Mouse (Mus musculus) heart, adult 11 months (tissue): ENCODE results near the gene Ppcdc.
"Not testable (repeated sequence)": the region's sequence is repeated elsewhere in the genome, so short reads cannot be mapped to it uniquely, and the experiment has no call there.

ENCODE experiments used
- DNase-seq: peaks from one replicate; pipeline ENCODE4 v3.0.0; 2022

The Ppcdc gene

DNA sequence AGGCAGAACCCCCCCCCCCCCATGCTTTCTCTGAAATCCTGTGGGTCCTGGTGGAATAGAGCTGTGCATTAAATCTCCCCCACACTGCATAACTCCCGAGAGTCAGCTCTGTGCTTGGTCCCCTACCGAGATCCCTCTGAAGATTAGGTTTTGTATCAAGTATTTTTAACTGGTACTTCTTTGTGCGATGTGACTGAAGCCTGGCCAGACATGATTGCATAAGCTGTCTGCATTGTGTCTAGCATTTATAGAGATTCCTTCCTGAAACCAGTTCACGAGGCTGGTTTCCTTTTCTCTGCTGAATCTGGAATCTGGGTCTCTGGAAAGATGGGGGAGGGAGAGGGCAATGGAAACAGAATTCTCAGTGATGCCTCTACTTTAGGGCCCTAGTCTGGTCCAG, 11.5 kb downstream of the Ppcdc start:
- no peak for DNase-seq

DNA sequence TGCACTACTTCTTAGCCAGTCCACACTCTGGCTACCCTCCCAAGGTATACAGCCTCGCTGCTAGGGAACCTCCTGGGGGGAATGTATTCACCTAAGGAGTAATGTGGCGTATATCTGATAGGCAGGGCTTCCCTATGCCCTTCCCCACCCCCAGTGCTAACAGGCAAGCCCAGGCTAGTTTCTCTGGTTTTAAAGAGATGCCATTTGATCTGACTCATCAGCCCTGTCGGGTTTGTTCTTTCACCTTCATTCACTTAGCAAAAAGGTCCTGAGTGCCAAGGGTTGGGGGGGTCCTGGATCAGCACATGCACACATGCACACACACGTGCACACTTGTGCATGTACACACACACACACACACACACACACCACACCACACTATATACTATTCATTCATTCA, 12.0 kb downstream of the Ppcdc start:
- DNase-seq, result no peak

DNA sequence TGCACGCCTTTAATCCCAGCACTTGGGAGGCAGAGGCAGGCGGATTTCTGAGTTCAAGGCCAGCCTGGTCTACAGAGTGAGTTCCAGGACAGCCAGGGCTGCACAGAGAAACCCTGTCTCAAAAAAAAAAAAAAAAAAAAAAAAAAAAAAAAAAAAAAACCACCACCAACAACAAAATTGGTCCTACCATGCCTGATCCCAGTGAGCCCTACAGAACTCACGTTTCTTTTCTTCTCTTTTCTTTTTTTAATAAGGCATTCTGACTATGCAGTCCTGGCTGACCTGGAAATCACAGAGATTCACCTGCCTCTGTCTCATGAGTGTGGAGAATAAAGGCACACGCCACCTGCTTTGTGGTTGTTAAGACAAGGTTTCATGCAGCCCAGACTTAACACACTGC, 12.8 kb downstream of the Ppcdc start:
- not testable (repeated sequence) for DNase-seq

DNA sequence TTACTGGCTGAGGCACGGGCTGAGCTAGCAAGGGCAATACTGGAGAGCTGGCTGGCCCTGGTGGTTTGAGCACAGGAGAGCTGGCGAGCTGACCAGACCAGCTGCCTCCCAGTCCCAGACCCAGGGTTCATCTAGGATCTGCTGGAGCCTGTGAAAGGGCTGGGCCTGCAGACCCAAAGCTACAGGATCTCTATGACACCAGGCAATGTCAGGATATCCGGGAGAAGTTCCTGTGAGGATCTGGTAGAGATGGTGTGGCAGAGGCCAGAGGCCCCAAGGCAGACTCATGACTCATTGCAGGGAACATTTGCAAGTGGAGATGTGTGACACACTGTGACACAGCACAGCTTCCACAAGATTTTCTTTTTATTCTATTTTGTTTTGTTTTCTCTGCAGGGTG, 14.8 kb downstream of the Ppcdc start:
- DNase-seq, result peak; percentile 96

DNA sequence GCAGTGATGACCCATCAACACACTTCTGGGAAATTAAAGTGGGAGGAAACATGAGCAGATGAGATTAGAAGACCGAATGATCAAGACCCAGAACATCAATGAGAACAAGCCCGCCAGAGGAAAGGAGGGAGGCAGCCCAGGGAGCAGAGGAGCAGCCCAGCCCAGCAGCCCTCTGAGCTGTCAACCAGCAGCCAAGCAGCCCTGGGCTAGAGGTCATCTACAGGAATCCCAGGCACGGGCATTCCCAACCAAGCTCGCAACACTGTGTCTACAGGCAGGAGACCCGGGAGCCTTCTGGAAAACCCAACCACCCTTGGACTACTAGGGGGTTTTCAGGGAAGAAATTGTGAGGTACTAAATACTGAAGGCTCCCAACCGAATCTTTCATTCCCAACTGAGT, 15.9 kb downstream of the Ppcdc start:
- no peak for DNase-seq

DNA sequence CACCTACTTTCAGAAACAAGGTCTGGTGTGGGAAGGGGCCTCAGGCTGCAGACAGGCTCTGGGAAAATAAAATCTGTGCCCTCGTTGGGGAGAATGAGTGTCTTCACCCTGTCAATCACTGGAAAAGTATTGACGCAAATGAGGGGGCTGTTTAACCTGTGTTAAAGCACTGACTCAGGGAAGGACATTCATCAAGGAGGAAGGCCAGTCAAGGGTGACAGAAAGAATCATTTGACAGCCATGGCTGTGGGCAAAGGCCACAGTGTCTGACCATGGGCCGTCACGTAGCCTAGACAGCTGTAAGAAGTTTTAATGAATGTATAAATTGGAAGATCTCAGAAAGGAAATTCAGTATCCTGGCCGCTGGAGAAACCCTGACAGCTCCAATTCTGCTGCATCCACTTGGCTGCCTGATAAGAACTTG, 18.2 kb downstream of the Ppcdc start:
- no peak for DNase-seq

DNA sequence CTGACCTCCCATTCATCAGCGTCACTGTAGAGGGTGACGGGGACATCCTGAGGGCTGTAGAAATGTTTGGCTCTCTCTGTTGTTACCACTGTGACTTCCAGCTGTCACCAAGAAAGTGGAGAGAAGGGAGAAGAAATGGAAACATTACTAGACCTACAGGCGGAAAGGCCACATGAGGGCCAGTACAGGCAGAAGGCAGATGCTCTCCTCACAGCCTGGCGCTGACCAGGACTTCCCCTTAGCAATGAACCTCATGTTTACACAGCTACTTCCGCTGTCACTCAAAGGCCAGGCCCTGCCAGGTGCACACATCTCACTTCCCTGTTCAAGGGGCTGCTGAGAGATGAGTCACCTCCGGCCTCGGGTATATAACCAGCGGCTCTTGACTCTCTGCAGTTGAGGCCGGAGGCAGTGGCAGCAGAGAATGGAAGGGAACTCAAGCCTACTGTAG, 18.8 kb downstream of the Ppcdc start:
- DNase-seq, result peak; percentile 99

DNA sequence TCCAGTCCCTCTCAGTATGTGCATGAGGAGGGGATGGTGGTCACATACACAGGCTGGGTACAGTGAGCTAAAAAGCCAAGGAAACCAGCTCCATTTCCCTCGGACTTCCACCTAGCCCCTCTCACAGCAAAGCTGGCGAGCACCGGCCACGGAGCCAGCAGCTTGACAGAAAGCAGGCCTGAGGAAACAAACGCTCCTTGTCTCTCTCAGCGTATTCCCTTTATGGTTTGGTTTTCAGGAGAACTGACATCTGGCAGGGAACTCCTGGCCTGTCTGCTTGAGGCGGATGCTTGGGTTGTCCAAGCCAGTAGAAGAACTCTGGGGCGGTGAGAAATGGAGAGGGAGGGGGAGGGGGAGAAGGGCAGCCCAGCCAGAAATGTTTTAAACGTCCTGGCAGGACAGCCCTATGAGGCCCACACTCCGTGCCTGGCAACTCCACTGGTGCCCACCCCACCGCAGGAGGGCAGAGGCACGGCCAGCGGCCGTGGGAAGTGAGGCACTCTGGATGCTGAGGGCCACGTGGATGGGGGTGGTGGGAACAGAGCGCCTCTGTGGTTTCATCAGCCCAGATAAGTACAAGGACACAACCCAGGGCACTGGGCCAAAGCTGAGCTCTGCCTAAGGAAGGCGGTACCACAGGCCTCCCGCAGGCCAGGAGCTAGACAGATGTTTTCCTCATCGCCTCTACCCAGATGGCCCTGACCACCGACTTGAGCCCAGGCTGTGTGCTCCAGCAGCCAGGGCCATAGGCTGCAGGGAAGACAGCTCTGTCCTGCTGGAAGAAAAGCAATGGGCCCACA, 19.4 kb downstream of the Ppcdc start:
- peak; percentile 100 for DNase-seq

DNA sequence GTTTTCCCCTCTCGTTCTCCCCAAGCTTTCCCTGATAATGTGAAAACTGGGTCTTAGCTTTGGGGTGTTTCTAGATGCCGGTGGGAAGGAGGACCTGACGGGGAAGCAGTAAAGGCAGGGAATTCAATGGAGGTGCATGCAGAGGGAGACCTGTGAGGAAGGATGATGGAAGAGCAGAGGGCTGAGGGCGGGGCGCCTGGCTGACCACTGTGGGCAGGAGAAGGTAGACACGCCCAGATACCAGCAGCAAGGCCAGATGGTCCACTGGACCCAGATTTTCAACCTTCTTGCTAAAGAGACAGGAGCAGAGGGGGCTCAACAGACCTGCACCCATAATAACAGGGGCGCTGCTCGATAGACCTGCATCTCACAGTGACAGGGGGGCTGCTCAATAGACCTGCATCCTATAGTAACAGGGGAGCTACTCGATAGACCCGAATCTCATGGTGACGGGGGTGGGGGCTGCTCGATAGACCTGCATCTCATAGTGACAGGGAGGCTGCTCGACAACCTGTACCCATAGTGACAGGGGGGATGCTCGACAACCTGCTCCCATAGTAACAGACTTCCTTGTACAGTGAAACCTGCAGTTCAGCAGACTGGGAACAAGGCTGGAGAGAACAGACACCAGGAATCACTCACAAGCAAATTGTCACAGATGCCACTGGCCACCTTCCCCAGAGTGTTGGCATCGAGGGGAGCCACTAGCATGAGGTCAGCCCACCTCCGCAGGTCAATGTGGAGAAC, 20.2 kb downstream of the Ppcdc start:
- peak; percentile 90 for DNase-seq

DNA sequence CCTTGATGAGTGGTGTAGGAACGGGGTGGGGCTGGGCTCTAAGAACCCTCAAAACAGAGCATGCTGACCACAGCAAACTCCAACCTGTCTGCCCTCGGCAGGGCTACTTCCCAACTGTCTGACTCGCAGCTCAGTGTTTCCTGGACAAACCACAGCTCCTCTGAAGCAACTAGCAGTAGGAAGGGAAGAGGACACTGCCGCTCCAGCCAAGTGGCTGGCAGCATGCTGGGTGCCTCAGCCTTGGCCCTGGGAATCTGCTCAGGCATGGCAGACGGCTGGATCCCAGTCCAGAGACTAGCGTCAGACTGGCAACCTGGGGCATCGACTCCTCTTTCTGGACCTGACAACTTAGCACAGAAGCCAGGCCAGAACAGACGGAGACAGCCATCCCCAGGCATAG, 22.6 kb downstream of the Ppcdc start:
- peak; percentile 95 for DNase-seq

DNA sequence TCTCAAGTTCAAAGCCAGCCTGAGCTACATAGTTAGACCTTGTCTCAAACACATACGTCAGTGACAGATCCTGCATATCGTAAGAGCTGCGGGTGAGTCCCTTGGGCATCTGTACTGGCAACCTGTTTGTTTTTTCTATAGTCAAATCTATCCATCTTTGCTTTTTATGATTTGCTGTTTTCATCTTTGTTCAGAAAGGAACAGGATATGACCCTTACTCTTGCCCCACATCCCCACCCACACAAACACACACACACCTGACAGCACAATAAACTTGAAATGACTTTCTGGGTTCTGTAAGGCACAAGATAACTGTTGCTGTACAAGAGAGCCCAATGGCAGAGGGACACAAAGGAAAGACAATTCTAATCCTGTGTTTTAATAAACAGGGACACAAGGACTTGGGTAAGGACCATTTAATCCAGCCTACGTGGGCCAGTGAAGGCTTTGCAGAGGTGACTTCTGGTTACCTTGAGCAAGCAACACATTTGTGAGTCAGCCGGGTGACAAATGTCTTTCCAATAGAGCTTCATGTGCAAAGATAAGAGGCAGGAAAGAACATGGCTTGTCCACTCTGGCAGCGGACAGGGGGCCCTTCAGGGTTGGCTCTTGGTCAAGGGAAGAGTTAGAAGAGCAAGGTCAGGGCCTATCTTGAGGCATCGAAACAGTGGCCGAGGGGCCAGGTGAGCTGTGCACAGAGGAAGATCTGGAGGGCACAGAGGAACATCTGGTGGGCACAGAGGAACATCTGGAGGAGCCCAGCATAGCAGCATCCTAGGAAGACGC, 32.6 kb downstream of the Ppcdc start:
- peak; percentile 85 for DNase-seq

DNA sequence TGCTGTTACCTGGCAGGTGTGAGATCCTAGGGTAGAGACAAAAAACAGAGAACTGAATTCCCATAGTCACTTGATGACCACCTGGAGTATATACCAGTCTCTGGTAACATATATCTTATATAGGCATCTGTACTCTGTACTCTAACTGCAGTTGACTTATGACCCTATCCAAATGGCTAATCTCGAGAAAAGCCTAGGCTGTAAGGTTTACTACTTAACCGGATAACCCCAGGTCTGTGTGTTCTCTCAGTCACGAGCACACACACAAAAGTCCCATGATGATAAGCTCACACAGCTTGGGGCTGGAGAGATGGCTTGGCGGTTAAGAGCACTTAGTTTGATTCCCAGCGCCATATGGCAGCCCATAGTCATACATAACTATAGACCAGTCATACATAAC, 33.5 kb downstream of the Ppcdc start:
- peak; percentile 14 for DNase-seq

DNA sequence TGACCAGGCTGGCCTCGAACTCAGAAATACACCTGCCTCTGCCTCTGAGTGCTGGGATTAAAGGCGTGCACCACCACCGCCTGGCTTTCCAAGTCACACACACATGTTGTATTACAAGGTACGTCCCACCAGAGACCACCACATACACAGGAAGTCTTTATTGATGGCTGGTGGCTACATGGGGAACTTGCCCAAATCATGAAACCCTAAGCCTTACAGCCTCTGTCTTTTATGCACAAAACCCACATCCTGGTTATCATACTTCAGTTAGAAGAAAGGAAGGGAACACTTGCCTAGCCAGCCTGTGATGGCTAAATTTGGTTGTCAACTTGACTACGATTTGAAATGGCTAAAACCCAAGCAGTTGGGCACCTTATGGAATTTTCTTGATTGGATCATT, 35.9 kb downstream of the Ppcdc start:
- peak; percentile 35 for DNase-seq

DNA sequence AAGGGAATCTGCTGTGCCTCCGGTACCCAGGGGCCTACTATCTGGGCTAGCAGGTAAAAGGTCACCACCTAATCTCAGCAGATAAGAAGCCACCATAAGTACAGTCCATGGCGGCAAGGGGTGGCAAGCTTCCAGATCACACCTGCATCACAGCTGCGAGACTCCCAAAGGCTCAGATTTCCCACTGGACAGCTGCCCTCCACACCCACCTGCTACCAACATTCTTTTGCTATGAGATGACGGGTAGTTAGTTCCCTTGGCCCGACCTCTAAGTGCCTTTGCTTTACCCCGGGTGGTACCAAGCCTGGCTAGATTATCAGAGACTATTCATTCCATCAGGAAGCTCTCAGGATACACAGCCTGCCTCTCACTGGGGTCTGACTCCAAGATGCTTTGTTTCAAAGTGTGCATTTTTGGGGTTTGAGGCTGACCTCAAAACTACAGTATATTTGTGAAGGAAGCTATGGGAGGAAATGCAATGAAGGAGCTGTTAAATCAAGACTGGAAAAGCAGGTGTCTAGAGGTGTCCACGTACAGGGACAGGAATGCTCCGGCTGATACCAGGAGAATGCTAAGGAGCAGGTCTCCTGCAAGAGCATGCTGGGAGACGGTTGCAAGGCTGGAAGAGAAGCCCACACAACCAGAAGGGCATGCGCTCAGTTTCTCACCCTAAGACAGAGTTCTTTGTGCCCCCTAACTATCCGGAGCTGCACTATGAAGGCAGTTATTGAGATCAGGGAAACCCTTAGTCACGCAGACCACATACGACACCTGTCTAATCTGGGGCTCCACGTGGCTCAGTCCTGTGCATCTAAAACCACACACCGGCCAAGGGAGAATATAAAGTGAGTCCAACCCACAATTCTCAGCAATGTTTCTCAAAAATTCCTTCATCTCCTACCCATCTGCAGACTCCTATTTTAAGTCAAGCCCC, 37.3 kb downstream of the Ppcdc start:
- DNase-seq, result peak; percentile 75

DNA sequence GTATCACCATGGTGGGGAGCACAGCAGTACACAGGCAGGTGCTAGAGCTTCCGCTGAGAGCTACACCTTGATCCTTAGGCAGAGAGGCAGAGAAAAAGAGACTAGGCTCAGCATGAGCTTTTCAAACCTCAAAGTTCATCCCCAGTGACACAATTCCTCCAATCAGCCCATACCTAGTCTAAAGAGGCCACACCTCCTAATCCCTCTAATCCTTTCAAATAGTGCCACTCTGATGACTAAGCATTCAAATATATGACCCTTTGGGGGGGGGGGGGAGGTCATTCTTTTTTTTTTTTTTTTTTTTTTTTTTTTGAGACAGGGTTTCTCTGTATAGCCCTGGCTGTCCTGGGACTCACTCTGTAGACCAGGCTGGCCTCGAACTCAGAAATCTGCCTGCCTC, 41.2 kb downstream of the Ppcdc start:
- DNase-seq, result peak; percentile 59

DNA sequence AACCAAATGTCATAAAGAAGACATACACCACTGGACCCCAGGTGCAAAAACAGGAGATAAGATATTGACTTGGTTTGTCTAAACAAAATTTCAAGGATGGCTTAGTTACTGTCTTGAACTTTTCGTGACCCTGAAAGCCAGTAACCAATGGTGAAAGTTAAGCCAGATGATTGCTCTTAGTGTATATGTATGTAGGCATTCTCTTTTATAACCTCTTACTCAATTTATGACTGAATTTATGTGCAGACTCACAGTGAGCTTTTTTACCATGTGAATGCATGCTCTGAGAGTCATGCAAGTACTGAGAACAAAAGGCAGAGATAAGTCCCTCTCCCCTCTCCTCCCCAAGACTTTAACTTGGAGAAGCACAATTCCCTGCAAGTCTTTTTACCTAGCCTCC, 47.0 kb downstream of the Ppcdc start:
- DNase-seq, result peak; percentile 12

DNA sequence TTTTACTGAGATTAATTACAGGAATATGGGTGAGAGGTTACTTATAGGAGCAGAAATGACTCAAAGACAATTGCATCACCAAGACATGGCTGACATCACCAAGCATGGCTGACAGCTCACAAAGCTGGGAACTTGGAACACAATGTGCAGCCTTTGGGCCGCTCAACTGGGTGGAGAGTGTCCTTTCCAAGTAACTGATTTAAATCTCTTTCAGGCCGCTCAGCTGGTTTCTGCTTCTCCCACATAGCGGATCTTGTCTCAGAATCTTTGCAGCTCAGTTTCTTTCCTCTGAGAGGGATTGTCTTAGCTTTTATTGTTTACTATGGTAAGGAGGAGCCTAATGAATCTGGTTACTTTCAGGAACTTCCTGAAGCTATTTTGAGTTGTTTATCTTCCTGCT, 49.1 kb downstream of the Ppcdc start:
- DNase-seq, result peak; percentile 61

DNA sequence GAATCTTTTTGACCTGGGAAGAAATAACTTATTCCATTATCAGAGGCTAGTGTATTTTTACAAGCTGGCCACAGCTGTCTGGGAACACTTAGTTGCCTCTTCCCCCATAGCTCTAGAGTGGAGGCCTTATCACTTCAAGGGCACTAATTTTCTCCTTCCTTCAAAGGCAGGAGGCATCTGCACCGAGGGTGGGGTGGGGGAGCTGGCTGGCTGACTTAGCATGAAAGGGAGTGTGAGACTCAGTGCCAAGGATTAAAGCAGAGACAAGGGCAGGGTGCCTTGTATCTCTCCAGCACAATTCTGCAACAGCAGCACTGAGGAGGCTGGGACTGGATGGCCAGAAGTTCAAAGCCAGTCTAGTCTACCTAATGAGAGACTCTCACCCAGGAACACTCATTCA, 50.8 kb downstream of the Ppcdc start:
- peak; percentile 87 for DNase-seq

DNA sequence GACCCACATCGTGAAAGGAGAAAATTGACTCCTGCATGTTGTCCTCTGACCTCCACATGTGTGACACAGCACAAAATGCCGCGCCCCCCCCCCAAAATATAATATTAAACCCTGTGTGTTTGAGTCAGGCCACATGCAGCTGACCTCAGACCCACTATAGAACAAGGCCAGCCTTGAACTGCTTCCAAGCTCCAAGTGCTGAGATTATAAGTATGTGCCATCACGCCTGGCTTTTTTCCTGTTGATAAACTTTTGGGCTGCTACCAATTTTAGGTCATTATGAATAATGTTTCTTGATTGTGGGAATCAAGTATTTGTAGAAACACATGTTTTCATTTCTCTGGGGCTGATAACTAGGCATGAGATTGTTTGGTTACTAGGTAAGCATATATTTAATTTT, 53.0 kb downstream of the Ppcdc start:
- peak; percentile 34 for DNase-seq

DNA sequence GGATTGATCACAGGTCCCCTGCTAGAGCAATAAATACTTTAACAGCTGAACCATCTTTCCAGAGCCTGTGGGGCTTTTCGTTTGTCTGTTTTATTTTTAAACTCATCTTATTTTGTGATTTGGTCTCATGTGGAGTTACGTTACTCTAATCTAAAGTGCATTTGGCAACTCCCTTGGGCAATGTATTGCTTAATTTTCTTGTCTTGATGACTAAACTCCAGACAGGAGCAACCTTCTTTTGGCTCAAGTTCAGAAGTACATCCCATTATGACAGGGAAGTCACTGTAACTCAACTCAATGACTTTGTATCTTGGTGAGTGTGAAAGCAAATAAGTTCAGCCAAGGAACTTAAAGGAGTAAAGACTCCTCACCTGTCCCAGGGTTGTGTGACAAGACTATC, 55.3 kb downstream of the Ppcdc start:
- DNase-seq, result no peak

DNA sequence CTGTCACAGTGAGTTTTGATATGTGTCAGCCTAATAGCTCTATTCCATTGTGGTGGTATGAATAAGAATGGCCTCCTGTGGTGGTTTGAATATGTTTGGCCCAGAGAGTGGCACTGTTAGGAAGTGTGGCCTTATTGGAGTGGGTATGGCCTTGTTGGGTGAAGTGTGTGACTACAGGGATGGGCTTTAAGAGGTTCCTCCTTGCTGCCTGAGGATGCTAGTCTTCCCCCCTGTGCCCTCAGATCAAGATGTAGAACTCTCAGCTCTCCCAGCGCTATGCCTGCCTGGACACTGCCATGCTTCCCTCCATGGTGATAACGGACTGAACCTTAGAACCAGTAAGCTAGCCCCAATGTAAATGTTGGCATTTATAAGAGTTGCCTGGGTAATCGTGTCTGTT, 78.9 kb downstream of the Ppcdc start:
- DNase-seq, result peak; percentile 71
